Mouse (Mus musculus) CH12.LX (cell line): ENCODE measurements around the gene Slc35d3. TPM values are rescaled to one million over a fixed set of nuclear protein-coding genes. Genes with fewer than 3 reads are reported as not detected.

Source experiments
- DNase-seq: peaks from one replicate; pipeline ENCODE4 v3.0.0-alpha.2; 2013; ENCODE audit errors: extremely low read depth
- H3K27ac ChIP-seq: 2 replicates; pipeline ENCODE4 v1.5.1; 2012; ENCODE audit warnings: low read depth, mild to moderate bottlenecking, control low read depth, moderate library complexity; ENCODE audit not compliant: insufficient read depth
- H3K27me3 ChIP-seq: replicated peaks from 2 replicates; pipeline ENCODE3; 2012; ENCODE audit warnings: inconsistent platforms
- H3K36me3 ChIP-seq, 2 experiments: replicated peaks in 1 of 2; 2 replicates each; pipeline versions ENCODE3 to v1.6.1; 2012; ENCODE audit warnings: inconsistent platforms in 1 of 2, low read length in 1 of 2, mild to moderate bottlenecking in 1 of 2, mixed read lengths in 1 of 2, moderate library complexity in 1 of 2; ENCODE audit not compliant: control insufficient read depth in 1 of 2, insufficient read depth in 1 of 2
- H3K4me1 ChIP-seq, 2 experiments: 2 replicates each; pipeline ENCODE4 v1.6.1; 2012; ENCODE audit warnings: inconsistent platforms in 1 of 2, moderate library complexity in 1 of 2; ENCODE audit not compliant: insufficient read depth in 2 of 2, control insufficient read depth in 1 of 2
- H3K4me2 ChIP-seq: 2 replicates; pipeline ENCODE4 v1.6.1; 2012; ENCODE audit warnings: low read depth, mild to moderate bottlenecking, control low read depth; ENCODE audit not compliant: poor library complexity, insufficient read depth, severe bottlenecking
- H3K4me3 ChIP-seq, 3 experiments: fragments of 150-350 bp in 1 of 3; sonication (generic) in 1 of 3; replicated peaks in 1 of 3; 2 replicates each; pipeline versions ENCODE3 to v1.5.1; 2011 to 2012; ENCODE audit warnings: low read depth in 2 of 3, low read length in 2 of 3, mild to moderate bottlenecking in 2 of 3, moderate library complexity in 2 of 3, control low read depth in 1 of 3, improper control_type of control experiment in 1 of 3, inconsistent platforms in 1 of 3, mixed read lengths in 1 of 3; ENCODE audit not compliant: poor library complexity in 1 of 3
- H3K79me2 ChIP-seq: replicated peaks from 2 replicates; pipeline ENCODE4 v1.6.1; 2012; ENCODE audit warnings: mild to moderate bottlenecking, moderate library complexity; ENCODE audit not compliant: control insufficient read depth, poor library complexity, insufficient read depth, severe bottlenecking; ENCODE audit errors: extremely low read depth
- H3K9ac ChIP-seq: 2 replicates; pipeline ENCODE4 v1.6.1; 2012; ENCODE audit warnings: low read depth, mild to moderate bottlenecking, control low read depth, moderate library complexity; ENCODE audit not compliant: insufficient read depth
- H3K9me3 ChIP-seq: replicated peaks from 2 replicates; pipeline ENCODE3; 2012; ENCODE audit warnings: low read length, inconsistent platforms, mixed read lengths
- BHLHE40 ChIP-seq: IDR thresholded peaks from 2 replicates; pipeline ENCODE4 v1.6.1; 2011; ENCODE audit warnings: mild to moderate bottlenecking, low read depth, low read length, improper control_type of control experiment
- CHD1 ChIP-seq: IDR thresholded peaks from 2 replicates; pipeline ENCODE4 v1.6.1; 2012; ENCODE audit warnings: low read depth, low read length, improper control_type of control experiment, inconsistent platforms
- CTCF ChIP-seq, 2 experiments: IDR thresholded peaks in 1 of 2; conservative IDR thresholded peaks in 1 of 2; 2 replicates each; pipeline ENCODE4 v1.5.1; 2011 to 2012; ENCODE audit warnings: low read depth in 2 of 2, low read length in 2 of 2, improper control_type of control experiment in 1 of 2, inconsistent platforms in 1 of 2, mild to moderate bottlenecking in 1 of 2, moderate library complexity in 1 of 2
- ELF1 ChIP-seq: IDR thresholded peaks from 2 replicates; pipeline ENCODE4 v1.6.1; 2014; ENCODE audit warnings: low read depth, mild to moderate bottlenecking, inconsistent platforms, low read length, improper control_type of control experiment
- ETS1 ChIP-seq: conservative IDR thresholded peaks from 2 replicates; pipeline ENCODE4 v1.6.1; 2012; ENCODE audit warnings: low read depth, mild to moderate bottlenecking, inconsistent platforms, low read length, improper control_type of control experiment, moderate library complexity
- GABPA ChIP-seq: IDR thresholded peaks from 2 replicates; pipeline ENCODE4 v1.6.1; 2012; ENCODE audit warnings: low read depth, low read length, improper control_type of control experiment, inconsistent platforms; ENCODE audit not compliant: insufficient replicate concordance
- IRF4 ChIP-seq: IDR thresholded peaks from 2 replicates; pipeline ENCODE4 v1.6.1; 2014; ENCODE audit warnings: low read depth, mild to moderate bottlenecking, inconsistent platforms, low read length, improper control_type of control experiment
- JUND ChIP-seq: conservative IDR thresholded peaks from 2 replicates; pipeline ENCODE4 v1.6.1; 2011; ENCODE audit warnings: low read depth, low read length, improper control_type of control experiment
- KAT2A ChIP-seq: IDR thresholded peaks from 2 replicates; pipeline ENCODE4 v1.6.1; 2012; ENCODE audit warnings: low read length, improper control_type of control experiment, inconsistent platforms; ENCODE audit not compliant: insufficient replicate concordance
- MAZ ChIP-seq: IDR thresholded peaks from 2 replicates; pipeline ENCODE4 v1.6.1; 2012; ENCODE audit warnings: low read depth, mild to moderate bottlenecking, inconsistent platforms, low read length, improper control_type of control experiment, moderate library complexity
- MEF2A ChIP-seq: IDR thresholded peaks from 2 replicates; pipeline ENCODE4 v1.6.1; 2014; ENCODE audit warnings: low read depth, mild to moderate bottlenecking, inconsistent platforms, low read length, improper control_type of control experiment, borderline replicate concordance
- MYC ChIP-seq: IDR thresholded peaks from 2 replicates; pipeline ENCODE4 v1.6.1; 2011; ENCODE audit warnings: low read depth, mild to moderate bottlenecking, improper control_type of control experiment, low read length
- NRF1 ChIP-seq: IDR thresholded peaks from 2 replicates; pipeline ENCODE4 v1.6.1; 2014; ENCODE audit warnings: low read depth, mild to moderate bottlenecking, inconsistent platforms, low read length, improper control_type of control experiment, moderate library complexity
- PAX5 ChIP-seq: IDR thresholded peaks from 2 replicates; pipeline ENCODE4 v1.6.1; 2012; ENCODE audit warnings: low read length, inconsistent platforms, mixed read lengths
- POLR2A ChIP-seq: IDR thresholded peaks from 2 replicates; pipeline ENCODE4 v1.6.1; 2011; ENCODE audit warnings: low read depth, mild to moderate bottlenecking, improper control_type of control experiment, low read length
- POLR2AphosphoS2 ChIP-seq: IDR thresholded peaks from 2 replicates; pipeline ENCODE4 v1.6.1; 2011; ENCODE audit warnings: low read depth, low read length, improper control_type of control experiment
- RAD21 ChIP-seq: IDR thresholded peaks from 2 replicates; pipeline ENCODE4 v1.6.1; 2011; ENCODE audit warnings: low read depth, mild to moderate bottlenecking, low read length, improper control_type of control experiment, moderate library complexity
- RCOR1 ChIP-seq: conservative IDR thresholded peaks from 2 replicates; pipeline ENCODE4 v1.6.1; 2012; ENCODE audit warnings: low read depth, mild to moderate bottlenecking, inconsistent platforms, low read length, improper control_type of control experiment
- SIN3A ChIP-seq: IDR thresholded peaks from 2 replicates; pipeline ENCODE4 v1.6.1; 2012; ENCODE audit warnings: low read length, improper control_type of control experiment, inconsistent platforms
- SMC3 ChIP-seq: IDR thresholded peaks from 2 replicates; pipeline ENCODE4 v1.6.1; 2011; ENCODE audit warnings: low read depth, low read length, improper control_type of control experiment
- TBP ChIP-seq: conservative IDR thresholded peaks from 2 replicates; pipeline ENCODE4 v1.6.1; 2011; ENCODE audit warnings: low read depth, low read length, improper control_type of control experiment
- ZMIZ1 ChIP-seq: IDR thresholded peaks from 2 replicates; pipeline ENCODE4 v1.6.1; 2012; ENCODE audit warnings: low read depth, mild to moderate bottlenecking, inconsistent platforms, low read length, improper control_type of control experiment
- ZNF384 ChIP-seq: IDR thresholded peaks from 2 replicates; pipeline ENCODE4 v1.6.1; 2012; ENCODE audit warnings: low read depth, low read length, improper control_type of control experiment, inconsistent platforms
- dilution Hi-C: fragments of 300-500 bp; cut with MboI; formaldehyde crosslinking; loops from 2 replicates; pipeline ENCODE4 v1.14.3; 2020; ENCODE audit warnings: low sequenced_read_pairs; ENCODE audit not compliant: extremely low pct_unique_long_range_greater_than_20kb, extremely low pct_ligation_motif_present
- in situ Hi-C: fragments of 300-500 bp; cut with MboI; formaldehyde crosslinking; loops from 3 replicates; pipeline ENCODE4 v1.14.3; 2019; ENCODE audit warnings: low sequenced_read_pairs, low pct_ligation_motif_present, low pct_unique_long_range_greater_than_20kb, mixed read lengths
- polyA plus RNA-seq: library from polyadenylated mRNA; unstranded; fragments of >175 nt; gene quantifications from 2 replicates; pipeline ENCODE4 v1.2.1, GENCODE M21; 2012; ENCODE audit warnings: low read depth; ENCODE audit not compliant: insufficient read length
- total RNA-seq, 2 experiments: library from RNA; depleted of rRNA; stranded (reverse); fragments of 300-350 nt in 1 of 2; fragments of >200 nt in 1 of 2; gene quantifications; 2 replicates each; pipeline ENCODE4 v1.2.3; 2012 to 2014

The Slc35d3 gene
- total and polyA plus RNA-seq, 3 experiments: 0.40 to 0.93 (median 0.52) TPM

DNA sequence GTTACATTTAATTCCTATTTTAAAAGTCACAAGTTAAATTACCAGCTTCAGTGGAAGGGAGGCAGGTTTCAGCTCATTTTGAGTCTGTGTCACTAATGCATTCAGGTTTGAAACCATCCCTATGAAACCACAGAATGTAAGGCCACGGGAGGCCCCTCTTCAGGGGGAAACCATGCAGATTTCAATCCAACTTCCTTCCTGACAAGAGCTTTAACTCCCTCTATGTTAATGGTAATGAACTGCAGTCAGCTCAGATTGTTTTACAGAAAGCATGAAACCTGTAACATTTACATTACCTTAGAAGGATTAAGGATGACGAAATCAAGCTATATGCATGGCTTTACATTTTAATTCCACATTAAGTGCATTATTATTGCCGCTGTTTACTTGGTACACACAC is 40.4 kb upstream of the Slc35d3 start:
- DNase-seq: peak; percentile 84
- in situ Hi-C loops: loop anchor here (5.0 to 10.0 kb wide), 2 partner anchors 67 to 179 kb away; partner anchors contain the start of gene Il20ra

DNA sequence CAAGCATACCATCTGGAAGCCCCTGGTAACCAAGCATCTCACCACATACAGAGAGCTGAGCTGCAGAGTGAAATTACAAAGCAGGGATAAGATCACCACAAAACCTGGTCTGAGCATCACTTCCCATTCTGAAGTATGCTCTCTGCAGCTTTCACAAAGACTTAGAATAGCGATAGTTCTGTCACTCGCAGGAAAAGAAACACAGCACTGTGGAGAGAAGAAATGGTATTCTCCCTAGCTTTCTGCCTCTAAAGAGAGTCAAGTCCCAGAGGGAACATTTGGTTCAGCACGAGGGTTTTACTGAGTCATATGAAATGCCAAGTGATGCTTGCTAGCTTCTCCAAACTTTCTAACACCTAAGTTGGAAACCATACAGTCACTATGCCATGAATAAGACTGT is 38.6 kb upstream of the Slc35d3 start:
- H3K9me3 ChIP-seq: no peaks in the 10 kb centered on the region
- in situ Hi-C loops: loop anchor here (5.0 to 10.0 kb wide), 2 partner anchors 65 to 178 kb away; partner anchors contain the start of gene Il20ra
- H3K36me3 ChIP-seq: peaks cover 2 to 38% of the 10 kb centered on the region in 2 experiments
- H3K9ac ChIP-seq: no peak overlapping the region
- peak; percentile 56 for DNase-seq
- TF ChIP-seq RAD21 (no peak), BHLHE40 (no peak), MYC (no peak), IRF4 (no peak), KAT2A (no peak), GABPA (no peak), TBP (no peak), POLR2A (no peak), ZMIZ1 (no peak), NRF1 (no peak), ZNF384 (no peak), MAZ (no peak), JUND (no peak), CTCF (conservative IDR thresholded peaks at IDR 0.05 in 1 of 2, IDR thresholded peaks at IDR 0.05 in 1 of 2; ENCODE audit: low read depth in 2 of 2, low read length in 2 of 2) (no peak), POLR2AphosphoS2 (no peak), MEF2A (no peak), PAX5 (no peak)
- TF ChIP-seq, all 38 proteins: peak for 0
- dilution Hi-C loops: no loop called here
- no peak overlapping the region for H3K4me2 ChIP-seq
- H3K27ac ChIP-seq: no peak overlapping the region
- H3K27me3 ChIP-seq: no peaks in the 10 kb centered on the region
- H3K4me3 ChIP-seq: no peak overlapping the region
- H3K4me1 ChIP-seq: peaks cover 12 to 44% of the 10 kb centered on the region in 2 experiments
- no peaks in the 10 kb centered on the region for H3K79me2 ChIP-seq

More for the DNA sequence above, 40.4 kb upstream of the Slc35d3 start:
- no peak overlapping the region for H3K27ac ChIP-seq
- no peaks in the 10 kb centered on the region for H3K27me3 ChIP-seq
- no peak overlapping the region for H3K4me2 ChIP-seq
- H3K79me2 ChIP-seq: no peaks in the 10 kb centered on the region
- no peak for TF ChIP-seq CHD1
- TF ChIP-seq CTCF (conservative IDR thresholded peaks at IDR 0.05 in 1 of 2, IDR thresholded peaks at IDR 0.05 in 1 of 2; ENCODE audit: low read depth in 2 of 2, low read length in 2 of 2): peak in 1 of 2 experiments; percentile 53; a peak in 2 of 4 replicates
- TF ChIP-seq SMC3: peak; percentile 33; the same call in 1 of the 2 replicates
- TF ChIP-seq RAD21: peak; percentile 49
- no peak for TF ChIP-seq RCOR1
- TF ChIP-seq ZNF384: no peak
- TF ChIP-seq ELF1: peak; percentile 46
- 0 out of 2 replicates have a peak, but pooled peaks have one; percentile 19 for TF ChIP-seq SIN3A
- TF ChIP-seq IRF4: peak; percentile 57; the same call in 1 of the 2 replicates
- TF ChIP-seq ETS1: peak; percentile 21; the same call in 1 of the 2 replicates
- peak; percentile 42; the same call in 1 of the 2 replicates for TF ChIP-seq MYC
- no peak overlapping the region for H3K9ac ChIP-seq
- H3K36me3 ChIP-seq: peaks cover 2 to 43% of the 10 kb centered on the region in 2 experiments
- dilution Hi-C loops: no loop called here
- H3K4me3 ChIP-seq: no peak overlapping the region
- no peaks in the 10 kb centered on the region for H3K9me3 ChIP-seq
- peaks cover 12 to 38% of the 10 kb centered on the region in 2 experiments for H3K4me1 ChIP-seq
